Mouse (Mus musculus) Patski (cell line): ENCODE measurements around the gene Slc43a1. TPM values are rescaled to one million over a fixed set of nuclear protein-coding genes. Genes with fewer than 3 reads are reported as not detected.

ENCODE experiments used
- ATAC-seq: fragments of 100-300 bp; one replicate; pipeline ENCODE4 v1.8.0; 2021
- CTCF ChIA-PET: fragments of 350-600 bp; sonication (Branson Sonifier 250); formaldehyde crosslinking; loops from one replicate; lab custom pipeline; 2022; ENCODE audit warnings: inconsistent platforms; lab: Charles Lee
- POLR2A ChIA-PET: fragments of 350-600 bp; sonication (Branson Sonifier 250); formaldehyde crosslinking; loops from one replicate; lab custom pipeline; 2022; ENCODE audit warnings: antibody characterized with exemption, inconsistent platforms; lab: Charles Lee
- DNase-seq: peaks from one replicate; pipeline ENCODE4 v3.0.0-alpha.2; 2011; ENCODE audit warnings: low read depth, low spot score
- H3K27me3 ChIP-seq: fragments of 371-371 bp; one replicate; pipeline ENCODE4 v1.5.1; 2021
- CTCF ChIP-seq: fragments of 100-300 bp; IDR thresholded peaks from one replicate; pipeline ENCODE4 v1.5.1; 2021
- in situ Hi-C: fragments of 300-500 bp; cut with MboI; formaldehyde crosslinking; loops from 3 replicates; pipeline ENCODE4 v1.11.1; 2018; ENCODE audit warnings: low pct_unique_long_range_greater_than_20kb, mixed read lengths
- polyA plus RNA-seq: library from polyadenylated mRNA; unstranded; gene quantifications from one replicate; pipeline ENCODE4 v1.2.3, GENCODE M21; 2021

Slc43a1 gene
- polyA plus RNA-seq, 1 experiment from 2014 or later, result 0.22 TPM

DNA sequence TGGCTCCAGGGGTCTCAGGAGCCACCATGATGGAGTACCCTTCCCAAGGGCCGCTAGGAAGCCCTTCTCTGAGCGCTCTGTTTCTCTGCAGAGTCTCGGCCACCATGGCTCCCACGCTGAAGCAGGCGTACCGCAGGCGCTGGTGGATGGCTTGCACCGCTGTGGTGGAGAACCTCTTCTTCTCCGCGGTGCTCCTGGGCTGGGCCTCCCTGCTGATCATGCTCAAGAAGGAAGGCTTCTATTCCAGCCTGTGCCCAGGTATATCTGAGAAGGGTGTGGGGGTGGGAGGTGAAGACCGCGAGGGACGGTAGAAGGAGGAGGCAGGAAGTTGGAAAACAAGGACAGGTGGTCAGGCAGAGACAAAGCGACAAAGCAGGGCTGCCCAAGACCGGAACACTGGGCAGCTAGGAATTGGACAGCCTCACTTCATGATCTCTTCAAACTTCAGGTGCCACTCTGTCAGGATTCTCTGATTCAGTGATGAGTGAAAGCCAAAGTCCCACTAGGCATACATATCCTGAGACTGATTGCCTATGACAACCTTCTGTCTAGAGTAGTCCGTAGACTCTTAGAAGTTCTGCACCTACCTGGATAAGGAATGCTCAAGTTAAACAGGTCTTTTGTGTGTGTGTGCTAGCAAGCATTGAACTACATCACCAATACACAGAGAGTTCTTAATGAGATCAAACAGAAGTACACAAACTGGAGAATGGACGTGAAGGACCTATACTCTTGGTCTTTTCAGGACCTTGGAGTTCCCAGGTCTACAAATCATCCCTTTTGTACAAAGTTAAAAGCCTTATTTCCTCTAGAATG is 2.3 kb downstream of the Slc43a1 start:
- no peak for ATAC-seq
- DNase-seq, result no peak
- POLR2A ChIA-PET, result no interaction called here
- peaks cover 13% of the 10 kb centered on the region for H3K27me3 ChIP-seq
- in situ Hi-C loops, result no loop called here
- CTCF ChIA-PET, result no interaction called here
- TF ChIP-seq CTCF, result no peak

DNA sequence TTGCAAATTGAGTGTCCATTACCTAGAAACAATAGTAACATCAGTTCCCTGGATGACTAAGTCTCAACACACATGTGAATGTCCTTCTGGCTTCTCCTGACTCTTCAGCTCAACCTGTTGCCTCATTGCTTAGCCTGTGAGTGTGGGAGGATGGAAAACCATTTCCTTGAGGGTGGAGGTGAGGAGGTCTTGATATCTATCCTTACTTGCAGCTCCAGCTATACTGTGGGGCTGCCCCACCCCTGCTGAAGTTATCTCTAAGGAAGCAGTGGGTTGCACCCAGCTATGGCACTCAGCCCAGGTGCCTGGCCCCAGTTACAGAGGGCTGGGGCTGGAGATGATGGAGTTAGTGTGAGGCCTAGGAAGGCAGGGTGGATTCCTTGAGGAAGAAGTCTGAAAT is 3.3 kb downstream of the Slc43a1 start:
- ATAC-seq (no peak), DNase-seq (no peak)
- peaks cover 13% of the 10 kb centered on the region for H3K27me3 ChIP-seq
- in situ Hi-C loops, result no loop called here
- no peak for TF ChIP-seq CTCF
- ChIA-PET CTCF (interaction anchor here (1.0 to 1.7 kb wide), 2 partner anchors 11 to 14 kb away, joined by 4 to 5 read pairs; no protein-coding TSS in a partner anchor), POLR2A (no interaction called here)

DNA sequence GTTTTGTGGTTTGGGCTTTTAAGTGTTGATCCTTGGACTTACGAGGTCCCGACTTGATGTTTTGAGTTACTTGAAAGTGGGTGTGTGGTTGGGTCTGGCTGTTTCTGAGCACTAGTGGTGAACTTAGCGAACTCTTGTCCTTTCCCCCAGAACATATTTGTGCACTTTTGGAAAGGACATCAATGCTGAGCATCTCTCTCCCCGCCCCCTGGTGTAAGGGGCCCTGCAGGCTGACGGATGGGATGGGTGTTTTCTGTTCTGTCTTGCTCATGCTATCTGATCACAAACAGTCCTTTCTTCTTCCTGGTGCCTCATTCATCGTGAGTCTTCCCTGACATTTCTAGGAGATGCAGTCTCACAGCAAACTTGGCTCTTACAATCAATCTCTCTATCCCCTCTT is 5.0 kb downstream of the Slc43a1 start:
- in situ Hi-C loops, result no loop called here
- DNase-seq, result no peak
- peaks cover 13% of the 10 kb centered on the region for H3K27me3 ChIP-seq
- ChIA-PET CTCF (interaction anchor here (1.1 kb wide), 1 partner anchor 77 kb away, joined by 3 read pairs; no protein-coding TSS in a partner anchor), POLR2A (no interaction called here)
- no peak for ATAC-seq
- no peak for TF ChIP-seq CTCF

GRCm38 (mm10) chr2:84845226-84845625 is 6.6 kb downstream of the Slc43a1 start:
- ChIA-PET CTCF (no interaction called here), POLR2A (no interaction called here)
- ATAC-seq (no peak), DNase-seq (no peak)
- peaks cover 5% of the 10 kb centered on the region for H3K27me3 ChIP-seq
- no peak for TF ChIP-seq CTCF
- in situ Hi-C loops, result no loop called here

GRCm38 (mm10) chr2:84850407-84851129 is 11.9 kb downstream of the Slc43a1 start:
- TF ChIP-seq CTCF, result no peak
- ATAC-seq (no peak), DNase-seq (no peak)
- in situ Hi-C loops, result no loop called here
- ChIA-PET CTCF (interaction anchor here (1.1 kb wide), 1 partner anchor 18 kb away, joined by 3 read pairs; no protein-coding TSS in a partner anchor), POLR2A (no interaction called here)
- no peaks in the 10 kb centered on the region for H3K27me3 ChIP-seq

GRCm38 (mm10) chr2:84851130-84852040 is 12.7 kb downstream of the Slc43a1 start:
- ChIA-PET POLR2A (no interaction called here), CTCF (interaction anchor here (0.8 to 5.3 kb wide), 3 partner anchors 16 to 20 kb away, joined by 3 to 44 read pairs (median 3); no protein-coding TSS in a partner anchor)
- ATAC-seq (no peak), DNase-seq (no peak)
- no peak for TF ChIP-seq CTCF
- in situ Hi-C loops, result no loop called here
- no peaks in the 10 kb centered on the region for H3K27me3 ChIP-seq

DNA sequence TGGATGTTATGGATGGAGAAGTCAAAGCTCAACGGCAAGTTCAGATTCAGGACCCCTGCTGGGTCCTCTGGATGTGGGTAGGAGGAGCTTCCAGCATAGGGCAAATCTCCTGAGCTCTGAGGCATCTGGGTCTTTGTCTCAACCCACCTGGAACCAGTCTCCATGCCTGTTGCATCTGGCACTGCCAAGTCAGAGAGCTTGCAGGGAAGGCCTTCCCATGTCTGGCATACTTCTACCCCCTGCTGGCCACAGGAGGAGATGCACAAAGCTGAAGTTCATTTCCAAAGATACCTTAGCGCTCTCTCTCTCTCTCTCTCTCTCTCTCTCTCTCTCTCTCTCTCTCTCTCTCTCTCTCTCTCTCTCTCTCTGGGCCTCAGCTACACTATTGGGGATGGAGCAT is 17.1 kb downstream of the Slc43a1 start:
- peak; percentile 79 for TF ChIP-seq CTCF
- ATAC-seq (peak; percentile 64), DNase-seq (no peak)
- H3K27me3 ChIP-seq, result no peaks in the 10 kb centered on the region
- in situ Hi-C loops, result no loop called here
- ChIA-PET POLR2A (interaction anchor here (0.6 kb wide), 1 partner anchor 26 kb away, joined by 4 read pairs; no protein-coding TSS in a partner anchor), CTCF (interaction anchor here (0.7 to 6.6 kb wide), 9 partner anchors 9 to 126 kb away, joined by 3 to 71 read pairs (median 6); partner anchors contain the start of genes Slc43a1 and Smtnl1)

DNA sequence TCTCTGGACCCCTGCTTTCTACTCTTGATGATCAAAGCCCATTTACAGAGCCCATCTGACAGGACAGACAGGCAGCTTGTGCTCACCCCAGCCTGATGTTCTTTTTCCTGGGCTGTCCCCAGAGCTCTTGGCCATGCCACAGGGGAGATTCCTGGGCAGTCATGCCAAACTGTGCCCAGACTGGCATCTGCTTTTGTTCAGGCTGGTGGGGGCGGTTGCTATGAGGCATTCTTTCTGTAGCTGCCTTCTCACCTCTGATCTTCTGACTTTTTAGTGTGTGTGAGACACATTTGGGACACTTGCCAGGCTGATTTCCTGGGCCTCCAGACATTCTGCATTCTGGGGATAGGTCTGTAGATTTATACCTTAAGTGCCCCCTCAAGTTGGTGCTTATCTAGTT is 19.9 kb downstream of the Slc43a1 start:
- ChIA-PET POLR2A (no interaction called here), CTCF (interaction anchor here (1.3 to 6.6 kb wide), 2 partner anchors 9 to 28 kb away, joined by 5 to 71 read pairs; no protein-coding TSS in a partner anchor)
- no peaks in the 10 kb centered on the region for H3K27me3 ChIP-seq
- TF ChIP-seq CTCF, result no peak
- DNase-seq, result no peak
- ATAC-seq, result peak; percentile 51
- in situ Hi-C loops, result no loop called here

DNA sequence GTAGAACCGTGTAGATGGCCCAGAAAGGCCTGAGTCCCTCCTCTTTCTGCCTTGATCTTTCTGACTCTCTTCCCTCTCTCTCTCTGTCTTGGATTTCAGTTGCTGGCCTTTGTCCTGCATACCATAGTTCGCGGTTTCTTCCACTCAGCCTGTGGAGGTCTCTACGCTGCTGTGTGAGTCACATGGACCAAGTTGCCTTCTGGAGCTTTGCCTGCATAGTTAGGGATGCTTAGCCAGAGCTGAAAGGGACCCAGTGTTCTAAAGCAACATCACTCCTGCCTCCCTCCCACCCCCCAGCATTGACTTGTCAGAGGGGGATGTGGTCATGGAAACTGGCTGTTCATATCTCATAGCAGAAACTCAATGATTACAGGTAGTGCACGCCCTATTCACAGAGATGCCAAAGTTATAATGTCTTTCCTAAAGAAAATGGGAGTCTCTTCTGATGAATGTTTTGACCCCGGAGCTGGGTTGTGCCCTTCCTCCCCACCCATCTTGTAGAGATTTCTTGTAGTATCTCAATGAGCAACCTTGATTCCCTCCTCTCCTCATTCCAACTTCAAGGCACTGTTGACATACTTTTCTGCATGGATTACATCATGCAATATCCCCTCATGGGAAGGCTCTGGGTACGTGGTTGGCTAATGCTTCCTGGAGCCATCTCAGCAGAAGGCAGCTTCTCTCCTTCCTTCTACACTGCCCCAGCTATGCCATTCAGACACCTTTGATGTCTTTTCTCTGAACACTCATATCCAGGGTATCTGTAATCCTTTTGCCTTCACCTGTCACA is 21.5 kb downstream of the Slc43a1 start:
- ChIA-PET CTCF (interaction anchor here (1.4 to 1.8 kb wide), 2 partner anchors 9 to 29 kb away, joined by 4 to 5 read pairs; no protein-coding TSS in a partner anchor), POLR2A (no interaction called here)
- TF ChIP-seq CTCF, result no peak
- H3K27me3 ChIP-seq, result no peaks in the 10 kb centered on the region
- DNase-seq, result no peak
- ATAC-seq, result no peak
- in situ Hi-C loops, result no loop called here
